Mouse (Mus musculus): Measurements from ENCODE around the gene Trpt1.

Trpt1 gene

DNA sequence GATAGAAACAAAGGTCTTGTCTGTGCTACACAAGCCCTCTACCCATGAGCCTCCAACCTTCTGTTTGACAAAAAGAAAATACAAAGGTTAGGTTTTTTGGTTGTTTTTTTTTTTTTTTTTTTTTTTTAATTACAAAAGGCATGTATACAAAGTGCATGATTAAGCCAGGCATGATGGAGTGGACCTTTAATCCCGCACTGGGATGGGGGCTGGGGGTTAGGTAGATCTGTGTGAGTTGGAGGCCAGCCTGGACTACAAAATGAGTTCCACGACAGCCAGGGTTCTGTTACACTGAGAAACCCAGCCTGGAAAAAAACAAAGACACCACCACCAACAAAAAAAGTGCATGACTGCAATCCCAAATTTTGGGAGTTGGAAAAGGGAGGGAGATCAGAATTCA is 45.2 kb downstream of the Trpt1 start:
- DNase-seq (ENCODE audit: low spot score): no peak

DNA sequence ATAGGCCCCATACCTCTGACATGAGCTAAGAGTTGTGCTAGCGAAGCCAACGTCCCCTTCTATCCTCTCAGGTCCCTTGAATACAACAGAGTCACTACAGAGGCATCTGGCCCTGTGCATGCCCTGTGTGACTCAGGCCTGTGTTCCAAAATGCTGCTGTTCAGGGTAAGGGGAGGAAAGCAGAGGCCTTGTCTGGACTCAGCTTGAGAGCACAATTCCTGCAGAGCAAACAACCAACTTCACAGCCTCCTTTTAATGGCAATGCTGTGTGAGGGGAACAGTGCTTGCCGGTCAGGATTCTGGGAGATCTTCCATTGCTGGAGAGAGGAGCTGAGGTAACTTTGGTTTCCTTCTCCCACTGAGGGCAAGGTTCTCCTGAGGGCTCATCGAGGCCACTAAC is 48.3 kb downstream of the Trpt1 start:
- no peak for DNase-seq (ENCODE audit: low spot score)

DNA sequence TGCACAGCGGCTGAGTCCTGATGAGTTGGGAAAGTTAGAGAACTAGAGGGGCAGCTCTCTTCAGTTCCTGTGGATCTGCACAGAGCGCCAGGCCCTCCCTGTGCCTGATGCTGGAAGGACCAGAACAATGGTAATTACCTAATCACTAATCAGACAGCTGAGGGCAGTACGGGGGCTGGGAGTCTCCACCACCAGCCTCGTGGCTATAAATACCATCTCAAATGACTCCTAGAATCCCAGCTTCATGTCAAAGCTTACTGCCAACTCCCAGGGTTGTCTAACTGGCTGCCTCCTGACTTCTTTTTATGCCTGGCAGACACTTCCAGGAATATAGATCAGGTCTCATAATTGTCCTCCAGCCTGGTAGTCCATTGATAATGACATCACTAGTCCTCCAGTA is 48.8 kb downstream of the Trpt1 start:
- DNase-seq (ENCODE audit: low spot score): no peak

Data from ovary, postnatal 10 days (tissue).